Mouse (Mus musculus): ENCODE results near the gene Nbea. TPM values are rescaled to one million over a fixed set of nuclear protein-coding genes. Genes with fewer than 3 reads are reported as not detected.

The Nbea gene
- polyA plus RNA-seq, 1 experiment, result 1.8 TPM

DNA sequence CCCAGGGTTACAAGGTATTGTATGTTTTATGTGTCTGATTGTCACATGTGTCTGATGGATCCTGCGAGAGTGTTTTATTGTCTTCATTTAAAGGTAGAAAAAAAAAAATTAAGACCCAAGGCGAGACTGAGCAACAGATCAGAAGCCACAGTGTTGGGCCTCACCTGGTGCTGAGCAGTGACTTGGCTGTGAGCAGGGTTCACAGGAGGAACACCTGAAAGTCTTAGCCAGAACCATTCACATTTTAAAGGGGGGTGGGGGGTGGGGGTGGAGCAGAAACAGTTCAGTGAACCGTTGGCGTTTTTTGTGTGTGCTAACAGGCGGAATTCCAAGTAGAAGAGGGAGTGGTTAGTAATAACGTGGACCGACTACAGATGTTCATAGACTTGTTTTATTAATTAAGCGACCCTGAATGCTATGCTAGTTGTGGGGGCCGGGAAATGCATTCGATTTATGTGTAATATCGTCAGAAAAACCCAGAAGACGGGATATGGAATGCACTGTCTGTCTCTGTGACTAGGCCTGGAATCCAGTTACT lies 596.0 kb downstream of the Nbea start:
- no peaks in the 10 kb centered on the region for H3K27me3 ChIP-seq (ENCODE audit: control insufficient read depth, insufficient read depth, low read length)
- no peaks in the 10 kb centered on the region for H3K4me1 ChIP-seq (replicated peaks; ENCODE audit: control insufficient read depth, insufficient read depth, low read length)
- H3K27ac ChIP-seq (ENCODE audit: control insufficient read depth, insufficient read depth, low read length), result no peak overlapping the region
- no peaks in the 10 kb centered on the region for H3K36me3 ChIP-seq (ENCODE audit: control insufficient read depth, insufficient read depth, low read length)
- 85% methylated on average over 12 of the region's 12 CpGs for WGBS
- H3K4me3 ChIP-seq (ENCODE audit: control insufficient read depth, insufficient read depth, low read length), result no peak overlapping the region
- no peak for DNase-seq
- TF ChIP-seq POLR2A (IDR thresholded peaks at IDR 0.05; ENCODE audit: control insufficient read depth, extremely low read depth, insufficient read depth, low read length, poor library complexity), result no peak
- TF ChIP-seq CTCF (IDR thresholded peaks at IDR 0.05; ENCODE audit: borderline replicate concordance, control insufficient read depth, extremely low read depth, insufficient read depth, low read length, poor library complexity), result no peak
